Mouse (Mus musculus): ENCODE data around the gene Tyw3.
A peak's percentile ranks its signal among the peaks of the same experiment; 100 is the strongest.
"Not testable (repeated sequence)": the region's sequence is repeated elsewhere in the genome, so short reads cannot be mapped to it uniquely, and the experiment has no call there.

The Tyw3 gene

DNA sequence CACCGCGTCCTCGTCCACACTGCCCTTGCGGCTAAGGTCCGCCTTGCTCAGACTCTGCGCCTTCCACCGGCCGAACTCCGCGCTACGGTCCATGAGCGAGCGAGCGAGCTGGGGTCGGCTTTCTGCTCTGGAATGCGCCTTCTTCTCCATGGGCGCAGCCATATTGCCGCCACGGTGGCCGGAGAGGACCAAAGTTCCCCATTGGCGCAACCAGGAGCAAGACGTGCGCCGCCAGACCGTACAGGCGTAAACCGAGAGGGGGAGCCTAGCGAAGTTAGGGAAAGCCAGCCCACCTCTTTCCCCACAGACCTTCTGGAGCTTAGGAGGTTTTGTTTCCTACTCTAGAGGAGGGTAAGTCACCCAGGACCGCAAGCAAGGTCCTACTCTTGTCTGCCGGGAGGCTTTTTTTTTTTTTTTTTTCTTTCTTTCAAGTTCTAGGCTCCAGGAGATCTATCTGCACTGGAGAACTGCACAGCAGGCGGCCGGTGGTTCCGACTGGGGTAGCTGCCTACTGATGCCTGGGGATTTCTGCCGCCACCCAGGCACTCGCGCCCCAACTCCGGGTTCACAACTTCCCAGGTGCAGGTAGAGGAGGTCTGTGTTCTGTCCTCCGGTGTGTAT is at the start of gene Tyw3:
Gene Tyw3 (minus strand): TSS at position 171 of the 621 bp plus-strand sequence.
- peak; percentile 98 for DNase-seq

DNA sequence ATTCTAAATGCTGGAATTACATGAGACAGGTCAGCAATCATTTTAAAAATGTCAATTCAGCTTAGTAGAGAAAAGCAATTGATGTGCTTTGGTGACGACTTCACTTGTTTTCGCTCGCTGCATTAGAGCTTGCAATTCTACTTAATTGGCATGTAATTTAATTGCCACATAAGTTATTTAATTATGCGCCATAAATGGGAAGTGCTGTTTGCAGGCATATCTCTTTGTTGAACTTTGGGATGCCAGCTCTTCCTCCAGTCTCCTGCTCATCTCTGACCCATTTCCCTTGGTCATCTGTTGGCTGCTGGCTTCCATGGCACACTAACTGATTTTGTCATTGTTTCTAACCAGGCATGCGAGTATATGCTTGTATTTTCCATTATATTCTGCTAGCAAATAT is 36.2 kb upstream of the Tyw3 start:
- no peak for DNase-seq

DNA sequence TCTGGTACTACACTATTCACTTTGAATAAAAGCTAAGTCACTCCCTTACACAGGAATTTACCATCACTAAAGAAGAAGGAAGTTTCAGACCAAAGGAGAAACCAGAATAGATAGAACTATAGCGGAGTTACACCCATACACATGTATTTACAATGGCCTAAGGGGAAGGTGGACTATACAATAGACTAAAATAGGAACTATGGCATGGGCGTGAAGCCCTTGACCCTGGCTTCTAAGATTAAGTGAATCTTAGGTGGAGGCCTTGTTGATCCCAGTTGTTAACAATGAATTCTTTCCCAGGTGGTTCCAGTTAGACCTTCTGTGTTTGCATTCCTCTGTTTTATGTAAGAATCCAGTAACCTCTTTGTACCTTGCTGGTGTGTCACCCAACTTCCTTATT is 34.4 kb upstream of the Tyw3 start:
- not testable (repeated sequence) for DNase-seq

DNA sequence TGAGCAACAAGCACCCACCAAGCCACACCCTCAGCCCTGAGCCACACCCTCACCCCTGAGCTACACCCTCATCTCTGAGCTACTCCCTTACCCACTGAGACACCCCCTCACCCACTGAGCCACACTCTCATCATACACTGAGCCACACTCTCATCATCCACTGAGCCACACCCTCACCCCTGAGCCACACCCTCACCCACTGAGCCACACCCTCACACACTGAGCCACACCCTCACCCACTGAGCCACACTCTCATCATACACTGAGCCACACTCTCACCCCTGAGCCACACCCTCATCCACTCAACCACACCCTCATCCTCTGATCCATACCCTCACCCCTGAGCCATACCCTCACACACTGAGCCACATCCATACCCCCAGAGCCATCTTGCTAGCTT is 31.4 kb upstream of the Tyw3 start:
- no peak for DNase-seq

DNA sequence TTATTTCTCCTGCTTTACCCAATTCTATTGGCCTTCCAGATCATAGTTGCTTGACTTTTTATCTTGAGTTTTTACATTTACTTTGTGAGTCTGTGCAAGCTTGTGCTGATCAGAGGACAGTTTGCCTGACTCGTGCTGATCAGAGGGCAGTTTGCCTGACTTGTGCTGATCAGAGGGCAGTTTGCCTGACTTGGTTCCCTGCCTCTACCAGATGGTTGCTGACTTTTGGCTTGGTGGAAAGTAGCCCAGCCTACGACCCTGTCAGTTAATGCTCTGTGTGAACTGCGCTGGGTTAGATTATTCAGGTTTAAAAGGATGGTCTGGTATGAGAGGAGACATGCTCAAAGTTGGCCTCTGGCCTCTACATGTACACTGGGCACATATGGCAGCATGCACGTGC is 19.2 kb upstream of the Tyw3 start:
- DNase-seq = no peak

DNA sequence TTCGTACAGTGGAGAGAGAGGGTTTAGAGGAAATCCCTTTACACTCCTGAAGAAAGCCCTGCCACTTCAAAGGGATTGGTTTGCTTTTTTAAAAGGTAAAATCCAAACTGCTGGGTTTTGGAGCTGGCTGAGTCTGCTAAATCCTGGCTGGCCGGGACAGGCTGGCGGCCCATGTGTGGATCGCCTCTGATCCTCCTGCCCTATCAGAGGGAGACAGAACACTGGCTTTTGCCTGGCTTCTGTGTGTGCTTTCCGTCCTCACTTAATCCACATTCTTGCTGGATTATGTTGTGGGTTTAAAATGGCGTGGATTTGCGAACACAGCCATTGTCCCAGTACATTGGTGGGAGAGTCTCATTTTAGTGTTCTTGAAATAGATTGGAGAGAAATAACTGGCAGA is 18.4 kb upstream of the Tyw3 start:
- no peak for DNase-seq

DNA sequence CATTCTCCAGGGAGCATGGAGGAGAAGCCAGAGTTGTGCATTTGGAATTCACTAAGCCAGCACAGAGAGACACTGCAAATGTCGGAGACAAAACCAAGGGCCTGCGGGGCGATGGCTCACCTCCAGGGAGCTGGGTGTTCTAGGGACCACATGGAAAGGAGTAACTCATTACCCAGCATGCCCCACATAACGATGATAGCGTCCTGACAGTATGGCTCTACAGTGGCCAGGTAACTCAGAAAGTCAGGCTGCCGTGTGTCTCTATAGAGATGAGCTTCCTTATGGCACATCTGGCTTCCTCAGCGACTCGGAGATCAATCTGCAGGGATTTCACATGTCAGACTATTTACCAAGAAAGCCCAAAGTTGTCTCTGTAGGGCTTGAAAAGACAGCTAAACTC is 17.9 kb upstream of the Tyw3 start:
- DNase-seq = no peak

DNA sequence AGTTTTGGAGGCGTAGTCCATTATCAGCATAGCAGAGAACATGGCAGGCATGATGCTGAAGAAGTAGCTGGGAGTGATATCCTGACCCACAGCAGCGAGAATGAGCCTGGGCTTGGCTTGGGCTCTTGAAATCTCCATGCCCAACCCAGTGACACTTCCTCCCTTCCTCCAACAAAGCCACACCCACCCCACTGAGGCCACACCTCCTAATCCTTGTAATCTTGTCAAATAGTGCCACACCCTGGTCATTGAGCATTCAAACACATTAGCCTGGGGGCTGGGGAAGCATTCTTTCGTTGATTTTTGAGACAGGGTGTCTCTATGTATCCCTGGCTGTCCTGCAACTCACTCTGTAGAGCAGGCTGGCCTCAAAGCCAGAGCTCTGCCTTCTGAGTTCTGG is 15.0 kb upstream of the Tyw3 start:
- DNase-seq = peak; percentile 18

DNA sequence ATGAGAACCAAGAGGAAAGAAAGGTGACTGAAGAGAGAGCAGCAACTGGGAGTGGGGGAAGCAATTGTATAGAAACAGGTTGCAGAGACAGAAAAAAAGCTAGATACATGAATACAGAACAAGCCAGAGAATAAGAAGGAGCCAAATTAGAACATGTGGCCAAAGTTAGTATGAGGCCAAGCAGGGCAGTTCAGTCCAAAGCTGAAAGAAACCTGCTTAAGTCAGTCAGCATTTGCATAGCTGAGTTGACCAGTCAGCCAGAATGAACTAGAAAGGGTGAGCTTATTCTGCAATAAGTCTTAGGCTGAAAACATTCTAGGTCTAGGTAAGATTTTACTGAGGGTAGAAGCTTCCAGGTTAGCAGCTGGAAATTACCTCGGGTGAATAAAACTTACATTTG is 11.0 kb upstream of the Tyw3 start:
- DNase-seq = no peak

DNA sequence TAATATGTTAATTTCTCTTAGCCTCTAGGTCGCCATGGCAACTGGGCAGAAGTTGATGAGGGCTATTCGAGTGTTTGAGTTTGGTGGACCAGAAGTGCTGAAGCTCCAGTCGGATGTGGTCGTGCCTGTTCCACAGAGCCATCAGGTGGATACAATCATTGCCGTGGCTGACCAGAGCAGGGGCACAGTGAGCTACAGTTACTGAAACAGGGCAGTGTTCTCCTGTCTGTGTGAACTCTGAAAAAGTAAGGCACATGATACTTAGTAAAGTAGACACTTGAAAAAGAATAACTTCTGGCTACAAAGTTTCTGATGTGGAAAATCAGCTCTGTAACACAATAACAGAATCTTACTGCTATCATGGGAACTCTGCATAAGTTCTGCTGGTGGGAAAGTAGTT is 8.0 kb upstream of the Tyw3 start:
- no peak for DNase-seq

DNA sequence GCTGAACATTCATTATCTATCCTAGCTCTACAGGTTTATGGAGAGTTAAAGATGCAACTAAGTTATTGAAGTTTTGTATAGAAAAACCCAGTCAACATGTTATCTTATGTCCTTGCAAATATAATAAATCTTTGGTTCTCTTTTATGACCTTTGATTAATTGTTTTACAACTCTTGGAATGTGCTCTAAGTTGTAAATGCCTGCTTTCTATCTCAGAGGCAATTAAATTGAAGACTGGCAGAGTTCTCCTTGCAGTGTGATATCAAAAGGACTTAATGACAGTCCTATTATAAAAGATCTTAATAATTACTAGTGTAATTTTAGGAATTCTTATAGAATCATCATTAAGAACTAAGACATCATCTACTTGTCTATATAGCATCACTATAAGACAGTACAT is 5.2 kb upstream of the Tyw3 start:
- DNase-seq = no peak

DNA sequence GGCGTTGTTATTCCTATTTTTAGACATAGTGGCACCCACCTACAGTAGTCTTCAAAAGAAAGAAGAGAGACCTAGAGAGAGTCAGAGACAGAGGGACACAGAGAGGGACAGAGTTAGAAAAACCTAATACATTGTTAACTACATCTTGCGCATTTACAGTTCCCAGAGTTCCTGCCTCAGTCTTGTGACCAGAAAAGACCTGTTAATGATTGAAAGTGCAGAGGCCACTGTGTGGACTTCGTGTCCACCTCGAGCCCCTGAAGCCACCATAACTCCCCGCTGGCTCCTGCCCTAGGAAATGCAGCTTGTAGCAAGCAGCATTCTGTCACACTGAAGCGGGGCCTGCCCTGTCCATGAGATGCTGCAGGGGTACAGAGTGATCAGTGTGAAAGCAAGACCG is 657 bp upstream of the Tyw3 start:
- no peak for DNase-seq

DNA sequence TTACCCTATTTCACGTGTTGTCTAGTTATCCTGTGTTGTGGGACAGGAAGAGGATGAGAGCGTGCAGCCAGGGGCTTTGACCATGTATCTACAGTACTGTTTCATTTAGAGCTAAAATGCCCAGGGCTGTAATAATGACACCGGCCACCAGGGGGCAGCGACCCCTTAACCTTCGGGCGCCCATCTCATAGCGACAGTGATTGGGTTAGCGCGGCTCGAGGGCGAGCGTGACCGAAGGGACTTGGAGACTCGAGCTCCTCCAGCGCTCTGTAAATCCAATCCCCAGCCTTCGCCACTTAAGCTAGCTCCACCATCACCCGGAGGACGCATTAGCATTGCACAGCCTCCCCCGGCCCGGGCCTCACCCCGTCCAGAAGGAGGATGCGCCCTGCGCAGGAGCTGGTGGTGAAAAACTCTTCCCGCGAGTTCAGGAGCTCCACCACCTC is 393 bp downstream of the Tyw3 start, which contains the start of gene Cryz:
Gene Cryz (plus strand): TSS at position 224 of the 446 bp plus-strand sequence.
- DNase-seq = peak; percentile 93

DNA sequence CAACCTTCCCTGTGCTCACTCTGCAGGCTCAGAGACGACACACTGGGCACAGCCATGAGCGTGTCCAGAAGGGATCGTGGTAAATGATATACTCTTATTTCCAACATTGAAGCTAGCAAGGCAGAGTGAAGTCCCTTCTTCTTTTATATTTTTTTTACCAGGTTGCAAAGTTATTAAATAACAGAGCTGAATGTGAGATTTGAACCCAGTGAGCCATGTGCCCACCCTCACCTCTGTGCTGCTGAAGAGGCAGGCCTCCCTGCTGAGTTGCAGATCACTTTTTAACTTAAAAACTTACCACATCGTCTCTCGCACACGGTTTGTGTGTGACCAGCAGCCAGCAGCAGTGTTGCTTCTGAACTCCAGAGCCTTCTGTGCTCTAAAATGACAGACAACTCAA is 2.7 kb downstream of the Tyw3 start:
- DNase-seq = no peak

DNA sequence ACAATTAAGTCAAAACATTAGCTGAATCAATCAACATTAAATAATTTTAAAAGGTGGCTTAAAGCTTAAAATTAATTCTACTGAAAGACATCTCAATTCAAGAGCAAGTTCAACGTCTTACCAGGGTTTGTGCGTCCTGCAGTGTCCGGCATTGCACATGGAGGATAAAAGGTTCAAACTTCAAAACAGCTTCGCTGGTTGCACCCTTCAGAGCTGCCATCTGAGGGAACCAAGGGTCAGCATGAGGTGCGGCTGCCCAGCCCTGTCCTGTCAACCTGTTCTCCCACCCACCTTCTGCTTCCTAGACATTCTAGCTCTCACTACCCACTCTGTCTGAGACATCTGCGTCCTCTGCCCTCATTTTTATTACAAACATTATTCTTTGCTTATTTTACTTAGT is 3.3 kb downstream of the Tyw3 start:
- no peak for DNase-seq

DNA sequence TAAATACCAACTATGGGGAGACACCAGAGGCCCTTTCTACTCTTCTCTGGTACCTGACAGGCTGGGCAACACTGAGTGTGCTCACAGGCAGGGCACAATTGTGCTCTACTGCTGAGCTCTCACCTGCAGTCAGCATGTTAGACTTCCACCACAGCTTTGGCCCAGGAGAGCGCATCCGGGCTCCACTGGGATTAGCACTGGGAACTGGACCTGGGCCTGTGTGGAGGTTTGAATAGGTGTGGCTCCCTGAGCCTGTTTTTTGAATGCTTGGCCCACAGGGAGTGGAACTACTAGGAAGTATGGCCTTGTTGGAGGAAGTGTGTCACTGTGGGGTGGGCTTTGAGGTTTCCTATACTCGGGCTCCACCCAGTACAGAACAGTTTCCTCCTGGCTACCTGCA is 5.3 kb downstream of the Tyw3 start:
- no peak for DNase-seq

DNA sequence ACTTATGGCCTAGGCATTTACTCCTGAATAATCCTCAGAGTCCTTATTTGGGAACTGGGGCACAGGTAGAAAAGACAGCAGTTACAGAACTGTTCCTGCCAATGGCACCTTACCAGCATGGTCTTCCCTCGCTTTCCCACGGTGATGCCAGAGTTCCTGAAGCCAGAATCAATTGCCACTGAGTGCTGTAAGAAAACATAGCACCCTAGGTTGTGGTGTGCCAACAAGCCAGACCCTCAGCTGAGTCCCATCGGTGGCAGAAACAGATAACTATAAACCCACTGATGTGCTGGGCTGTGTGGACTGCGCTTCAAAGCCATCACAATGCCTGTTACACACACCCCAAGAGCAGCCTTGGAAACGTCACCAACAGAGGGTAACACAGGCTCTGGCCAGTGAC is 5.9 kb downstream of the Tyw3 start:
- DNase-seq = no peak

DNA sequence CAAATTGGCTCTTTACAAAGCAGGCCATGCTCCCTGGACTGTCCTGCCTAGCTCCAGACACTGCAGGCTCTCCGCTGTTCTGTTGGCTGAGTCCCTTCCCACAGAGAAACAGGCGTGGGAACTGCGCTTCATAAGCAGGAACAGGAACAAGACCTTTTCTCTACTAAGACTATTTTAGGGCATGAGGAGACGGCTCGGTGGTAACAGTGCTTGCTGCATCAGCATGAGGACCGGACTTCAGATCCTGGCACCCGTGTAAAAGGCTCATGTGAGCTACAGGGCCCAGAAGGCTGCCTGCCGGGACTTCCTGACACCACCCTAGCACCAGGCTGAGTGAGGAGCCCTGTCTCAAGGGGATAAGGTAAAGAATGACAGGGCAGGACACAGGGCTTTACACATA is 12.6 kb downstream of the Tyw3 start:
- no peak for DNase-seq

DNA sequence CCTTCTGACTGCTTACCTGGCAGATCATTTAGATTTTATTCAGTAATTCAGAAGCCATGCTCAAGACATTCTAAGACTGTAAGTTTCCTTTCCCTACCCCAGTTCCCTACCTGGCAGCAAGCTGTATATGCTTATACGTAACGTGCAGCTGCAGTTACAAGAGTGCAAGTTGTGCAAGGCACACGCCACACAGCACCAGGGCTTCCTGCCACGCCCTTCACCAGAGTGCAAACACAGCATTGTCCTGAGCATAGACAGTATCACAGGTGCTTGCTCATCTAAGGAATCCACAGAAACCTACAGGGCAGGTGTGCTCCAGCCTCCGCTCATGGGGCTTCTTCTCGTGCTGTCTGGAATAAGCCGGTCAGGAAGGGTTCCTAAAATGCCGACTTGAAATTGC is 19.0 kb downstream of the Tyw3 start:
- DNase-seq = no peak

DNA sequence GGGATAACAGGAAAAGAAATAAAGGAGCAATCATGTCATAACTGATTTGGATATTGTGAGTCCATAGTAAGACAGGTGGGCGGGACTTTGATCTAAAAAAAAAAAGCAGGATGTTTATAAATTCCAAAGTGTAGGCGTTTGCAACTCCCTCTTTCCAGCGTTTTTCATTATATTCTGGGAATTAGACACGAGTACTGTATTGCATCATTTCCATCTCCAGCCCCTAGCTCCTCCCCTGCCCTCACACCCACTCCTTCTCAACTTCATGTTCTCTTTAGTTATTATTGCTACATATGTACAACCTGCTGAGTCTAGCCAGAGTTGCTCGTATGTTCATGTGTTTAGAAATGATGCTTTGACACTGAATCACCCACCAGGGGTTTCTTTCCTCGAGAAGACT is 23.2 kb downstream of the Tyw3 start:
- DNase-seq = no peak

DNA sequence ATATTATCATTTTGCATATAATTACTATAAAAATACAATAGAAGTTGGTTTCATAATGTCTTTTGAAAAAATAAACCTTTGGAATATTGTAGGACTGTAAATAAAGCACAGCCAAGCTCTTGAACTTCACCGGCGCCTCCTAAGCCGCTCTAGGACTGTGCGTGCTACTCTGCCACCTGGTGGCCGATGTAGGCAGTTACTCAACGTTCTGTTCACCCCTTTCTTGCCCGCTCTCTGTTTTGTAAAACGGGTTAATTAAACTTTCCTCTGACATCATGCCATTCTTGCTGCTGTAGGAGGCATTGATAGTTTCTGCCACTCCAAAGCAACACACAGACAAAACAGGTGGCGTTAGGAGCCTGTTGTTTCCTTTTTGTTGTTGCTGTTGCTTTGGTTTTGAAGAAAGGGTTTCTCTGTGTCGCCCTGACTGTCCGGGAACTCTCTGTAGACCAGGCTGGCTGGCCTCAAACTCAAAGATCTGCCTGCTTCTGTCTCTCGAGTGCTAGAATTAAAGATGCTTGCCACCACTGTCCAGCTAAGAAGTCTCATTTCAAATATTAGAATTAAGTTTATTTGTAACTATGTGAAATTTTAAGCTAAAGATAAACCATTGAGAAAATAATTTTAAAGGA is 24.4 kb downstream of the Tyw3 start:
- DNase-seq = peak; percentile 76

DNA sequence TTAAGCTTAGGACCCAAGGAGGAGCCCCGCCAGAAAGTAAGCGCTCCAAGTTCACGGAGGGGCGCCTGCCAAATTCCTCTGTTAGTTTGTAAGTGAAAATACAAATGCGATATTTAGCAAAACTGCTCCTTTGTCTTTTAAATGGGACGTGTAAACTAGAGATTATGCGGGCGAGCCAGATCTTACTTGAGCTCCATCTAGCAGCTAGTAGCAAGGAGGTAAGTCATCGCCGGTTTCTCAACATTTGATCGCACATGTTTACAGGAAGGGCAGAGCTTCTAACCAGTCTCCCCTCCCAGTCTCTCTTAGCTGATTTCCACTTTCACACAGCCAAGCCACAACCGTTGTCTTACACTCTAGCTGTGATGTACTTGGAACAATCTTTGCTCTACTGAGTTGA is 26.1 kb downstream of the Tyw3 start:
- peak; percentile 15 for DNase-seq

DNA sequence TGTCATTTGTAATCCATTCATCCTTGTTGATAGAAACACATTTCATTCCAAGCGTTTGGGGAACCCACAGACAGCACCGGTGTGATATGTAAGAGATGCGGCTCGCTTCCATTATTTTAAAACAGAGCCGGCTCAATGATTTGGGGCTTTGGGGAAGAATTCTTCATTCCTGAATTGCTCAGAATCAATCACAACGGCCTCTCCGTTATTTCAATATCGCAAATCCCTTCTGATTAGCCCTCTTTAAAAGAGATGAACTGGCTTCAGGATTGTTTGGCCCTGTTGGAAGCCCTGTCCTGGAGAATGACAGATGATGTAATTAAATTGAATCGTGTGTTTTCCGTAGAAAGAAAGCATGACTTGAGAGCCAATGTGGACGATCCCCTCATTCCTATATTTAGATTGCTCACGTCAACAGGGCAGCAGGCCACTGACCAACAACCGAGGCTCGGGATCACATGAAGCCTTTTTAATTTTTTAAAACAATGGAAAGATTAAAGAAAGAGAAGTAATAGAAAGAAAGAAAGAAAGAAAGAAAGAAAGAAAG is 26.8 kb downstream of the Tyw3 start:
- no peak for DNase-seq

DNA sequence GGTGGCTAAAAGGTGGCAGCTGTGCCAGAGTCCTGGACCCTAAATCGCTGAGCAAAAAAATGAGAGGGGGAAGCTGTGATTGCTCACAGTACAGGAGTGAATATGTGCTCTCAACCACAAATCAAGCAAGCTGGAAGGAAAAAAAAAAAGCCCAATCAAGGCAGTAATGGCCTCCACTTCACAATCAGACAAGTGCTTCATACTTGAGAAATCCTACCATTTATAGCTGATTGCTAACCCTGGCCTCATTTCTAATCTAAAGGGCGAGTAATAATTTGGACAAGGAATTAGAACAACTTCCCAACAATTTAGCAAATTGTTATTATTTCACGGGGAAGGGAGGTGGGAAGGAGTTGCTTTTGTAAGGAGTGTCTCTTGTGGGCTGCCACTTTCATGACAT is 31.5 kb downstream of the Tyw3 start:
- no peak for DNase-seq

DNA sequence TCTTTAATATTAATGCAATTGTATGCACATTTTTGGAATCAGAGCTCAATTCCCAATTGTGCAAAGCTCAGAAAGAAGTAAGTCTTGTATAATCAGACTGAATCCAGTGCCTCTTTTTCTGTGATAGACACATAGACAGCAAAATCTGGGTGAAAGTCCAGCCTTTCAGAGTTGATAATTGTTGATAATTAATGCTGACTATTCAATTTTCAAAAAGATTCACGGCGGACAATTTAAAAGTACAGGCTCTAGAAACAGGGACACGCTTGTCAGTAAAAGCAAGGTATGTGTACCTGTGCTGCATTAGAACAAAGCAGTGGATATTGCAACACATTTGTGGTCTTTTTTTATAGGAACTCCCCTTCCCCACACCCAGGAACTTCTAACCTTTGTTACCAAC is 34.7 kb downstream of the Tyw3 start:
- no peak for DNase-seq
